Mouse (Mus musculus): Measurements from ENCODE around the gene Nrp2.

Nrp2 gene

DNA sequence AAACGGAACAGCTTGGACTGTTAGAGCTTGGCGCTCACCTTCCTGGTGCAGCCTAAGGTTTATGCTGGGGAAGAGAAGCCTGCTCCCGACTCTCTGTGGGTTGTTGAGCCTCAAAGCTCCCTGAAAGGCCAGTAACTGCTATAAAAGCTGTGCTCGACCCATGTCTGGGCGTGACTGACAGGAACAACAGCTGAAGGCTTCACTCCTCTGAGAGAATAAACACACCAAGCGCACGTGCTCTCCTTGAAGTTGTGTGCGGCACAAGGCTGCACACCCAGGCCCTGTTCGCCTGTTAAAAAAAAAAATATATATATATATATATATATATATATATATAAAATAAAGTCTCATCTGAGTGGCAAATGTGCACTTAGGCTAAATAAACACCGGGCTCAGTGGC, 84.5 kb downstream of the Nrp2 start:
- DNase-seq, result no peak

DNA sequence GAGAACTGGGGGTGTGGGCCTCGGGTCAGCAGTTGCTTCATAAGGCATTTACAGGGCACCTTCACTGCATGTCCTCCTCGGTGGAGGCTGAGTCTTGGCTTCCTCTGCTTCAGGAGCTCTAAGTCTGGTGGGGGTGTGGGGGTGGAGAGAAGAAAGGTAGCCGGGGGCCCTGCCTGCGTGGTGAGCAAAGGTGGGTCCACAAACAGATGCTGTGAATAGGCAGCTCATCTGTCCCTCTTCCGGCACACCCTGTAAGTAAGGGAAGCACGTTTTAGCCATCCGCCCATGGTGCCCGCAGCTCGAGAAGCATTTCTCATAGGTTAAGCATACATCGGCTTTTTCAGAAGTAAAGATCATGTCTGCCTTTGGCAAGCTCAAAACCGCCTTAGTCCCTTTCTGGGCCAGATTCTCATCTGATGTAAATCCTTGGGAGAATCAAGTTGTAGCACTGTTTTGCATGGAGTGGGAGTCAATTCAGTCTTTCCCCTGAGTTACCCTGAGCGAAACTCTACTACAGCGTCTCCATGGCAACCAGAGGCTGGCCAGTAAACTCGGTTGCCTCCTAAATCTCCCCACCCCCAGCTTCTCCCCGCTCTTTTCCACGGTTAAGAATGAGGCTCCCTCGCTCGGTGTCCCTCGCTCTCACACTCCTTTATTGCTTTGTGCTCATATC, 91.3 kb downstream of the Nrp2 start:
- no peak for DNase-seq

DNA sequence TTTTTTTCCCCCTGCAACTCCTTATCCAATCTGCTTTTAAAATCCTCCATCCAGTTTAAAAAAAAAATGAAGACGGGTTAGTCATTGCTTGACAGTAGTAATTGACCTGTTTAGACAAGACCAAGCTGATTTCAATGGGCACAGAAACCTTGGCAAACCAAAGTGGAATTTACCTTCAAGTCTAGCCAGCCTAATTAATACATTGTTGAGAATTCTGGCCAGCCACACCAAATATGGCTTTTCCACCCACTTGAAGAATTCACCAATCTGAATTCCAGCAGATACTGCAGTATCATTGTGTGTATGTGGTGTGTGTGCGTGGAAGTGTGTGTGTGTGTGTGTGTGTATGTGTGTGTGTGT, 91.8 kb downstream of the Nrp2 start:
- DNase-seq, result no peak

GRCm38 (mm10) chr1:62795307-62796037, 92.4 kb downstream of the Nrp2 start:
- no peak for DNase-seq

- no peak for DNase-seq
These were observed 93.1 kb downstream of the Nrp2 start for GRCm38 (mm10) chr1:62796038-62796647.

GRCm38 (mm10) chr1:62799427-62799826, 96.3 kb downstream of the Nrp2 start:
- DNase-seq, result no peak

GRCm38 (mm10) chr1:62800351-62800750, 97.3 kb downstream of the Nrp2 start:
- no peak for DNase-seq

GRCm38 (mm10) chr1:62801429-62801828, 98.3 kb downstream of the Nrp2 start:
- no peak for DNase-seq

GRCm38 (mm10) chr1:62801842-62802241, 98.8 kb downstream of the Nrp2 start:
- no peak for DNase-seq

- DNase-seq, result no peak
These were observed 100.5 kb downstream of the Nrp2 start for GRCm38 (mm10) chr1:62803544-62803943.

GRCm38 (mm10) chr1:62806014-62806413, 102.9 kb downstream of the Nrp2 start:
- no peak for DNase-seq

- no peak for DNase-seq
These were observed 105.3 kb downstream of the Nrp2 start for GRCm38 (mm10) chr1:62808395-62808794.

- DNase-seq, result no peak
These were observed 106.6 kb downstream of the Nrp2 start for GRCm38 (mm10) chr1:62809601-62810228.

GRCm38 (mm10) chr1:62811141-62811540, 108.1 kb downstream of the Nrp2 start:
- peak; percentile 89 for DNase-seq

- DNase-seq, result no peak
These were observed 109.9 kb downstream of the Nrp2 start for GRCm38 (mm10) chr1:62812701-62813684.

DNA sequence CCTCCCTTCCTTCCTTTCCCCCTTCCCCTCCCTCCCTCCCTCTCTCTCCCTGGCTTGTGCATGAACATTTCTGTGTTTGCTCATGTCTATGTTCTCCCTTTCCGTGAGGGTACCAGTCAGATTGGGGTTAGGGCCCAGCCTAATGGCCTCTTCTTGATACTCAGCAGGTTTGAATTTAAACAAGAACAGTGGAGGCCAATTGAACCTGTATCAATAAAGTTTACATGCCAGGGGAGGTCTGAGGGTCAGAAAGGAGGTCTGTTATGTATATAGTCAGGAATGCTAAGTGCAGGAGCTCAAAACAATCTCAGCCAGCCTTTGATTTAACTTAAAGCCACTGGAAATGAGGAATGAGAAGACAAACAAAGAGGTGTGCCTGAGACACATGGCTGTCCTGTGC, 110.9 kb downstream of the Nrp2 start:
- no peak for DNase-seq

- DNase-seq, result no peak
These were observed 114.5 kb downstream of the Nrp2 start for GRCm38 (mm10) chr1:62817566-62817965.

DNA sequence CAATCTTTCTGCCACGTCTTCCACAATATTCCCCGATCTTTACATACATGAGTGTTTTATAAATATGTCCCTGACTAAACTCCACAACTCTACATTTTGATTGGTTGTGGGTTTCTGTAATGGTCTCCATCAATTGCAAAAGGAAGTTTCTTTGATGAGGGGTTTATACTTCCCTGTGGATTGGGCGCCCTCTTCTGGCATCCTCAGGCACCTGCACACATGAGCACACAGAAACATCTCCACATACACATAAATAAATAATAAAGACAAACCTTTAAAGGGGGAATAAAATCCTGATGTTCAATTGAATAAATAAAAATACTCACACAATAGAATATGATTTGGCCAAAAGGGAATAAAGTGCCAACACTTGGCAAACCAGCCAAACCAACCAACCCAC, 117.1 kb downstream of the Nrp2 start:
- no peak for DNase-seq

DNA sequence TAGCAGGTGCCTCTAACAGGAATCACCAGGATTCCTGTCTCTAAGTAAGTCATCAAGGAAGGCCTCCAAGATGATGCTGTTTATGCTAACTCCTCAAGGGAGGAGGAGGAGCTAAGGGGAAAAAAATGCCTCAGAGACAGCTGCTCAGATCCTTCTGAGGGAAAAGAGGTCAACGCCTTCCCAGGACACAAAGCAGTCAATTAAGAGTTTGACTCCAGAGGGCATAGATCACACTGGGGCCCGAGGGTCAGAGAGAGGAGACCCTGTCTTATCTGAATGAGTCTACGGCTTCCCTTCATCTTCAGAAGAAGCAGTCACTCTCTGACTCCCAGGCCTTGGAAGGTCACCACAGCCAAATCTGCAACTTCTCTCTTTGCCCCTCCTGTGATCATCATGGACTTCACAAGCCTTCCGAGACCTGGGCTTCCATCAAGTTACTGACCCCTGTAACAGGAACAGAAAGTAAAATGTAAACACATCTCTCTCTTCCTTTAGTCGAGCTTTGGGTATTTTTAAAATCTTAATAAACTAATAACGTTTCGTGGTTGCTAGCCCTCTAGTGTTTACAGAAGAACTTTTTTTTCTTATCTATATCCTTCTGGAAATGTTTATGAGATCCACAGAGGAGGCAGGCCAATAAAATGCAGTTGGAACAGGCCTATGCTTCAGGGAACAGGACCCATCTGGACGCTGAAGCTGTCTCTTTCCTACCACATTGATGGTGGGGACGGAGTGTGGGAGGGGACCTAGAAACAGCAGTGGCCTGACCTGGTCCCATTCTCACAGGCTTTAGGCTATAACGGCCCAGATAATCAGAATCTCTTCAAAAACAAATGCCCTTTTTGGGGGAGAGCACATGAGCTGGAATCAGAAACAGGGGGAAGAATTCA, 118.7 kb downstream of the Nrp2 start:
- no peak for DNase-seq

DNA sequence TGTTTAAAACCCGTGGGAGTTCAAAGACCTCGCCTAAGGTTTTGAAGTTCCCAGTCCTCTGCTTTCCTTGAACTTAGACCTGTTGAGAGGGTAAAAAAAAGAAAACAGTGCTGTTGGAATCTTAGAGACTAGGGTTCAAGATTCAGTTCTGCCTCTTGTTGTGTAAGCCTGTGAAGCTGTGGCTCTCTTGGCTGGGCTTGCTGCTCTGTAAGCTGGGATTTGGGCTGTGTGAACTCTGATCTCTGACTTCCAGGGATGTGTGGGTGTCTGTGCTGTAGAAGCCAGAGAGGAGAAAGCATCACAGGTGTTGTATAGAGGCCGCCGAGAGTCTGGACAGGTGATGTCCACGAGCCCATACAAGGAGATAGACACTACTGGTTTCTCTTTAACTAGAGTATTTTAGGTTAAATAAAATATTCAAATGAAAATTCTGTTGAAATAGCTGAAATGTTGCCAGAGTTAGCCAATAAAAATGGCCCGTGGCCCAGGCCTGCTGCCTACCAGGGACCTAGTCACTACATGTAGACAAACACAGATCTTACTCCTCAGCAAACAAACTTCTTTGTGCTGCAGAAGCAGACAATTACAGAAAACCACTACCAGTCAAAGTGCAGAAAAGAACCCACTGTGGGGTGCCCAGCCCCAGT, 120.6 kb downstream of the Nrp2 start:
- DNase-seq, result no peak

Measured in cerebellum, adult 8-10 months (tissue).